Mouse (Mus musculus): ENCODE data around the gene Bbc3.
"Not testable (repeated sequence)": the region's sequence is repeated elsewhere in the genome, so short reads cannot be mapped to it uniquely, and the experiment has no call there.

Bbc3 gene

DNA sequence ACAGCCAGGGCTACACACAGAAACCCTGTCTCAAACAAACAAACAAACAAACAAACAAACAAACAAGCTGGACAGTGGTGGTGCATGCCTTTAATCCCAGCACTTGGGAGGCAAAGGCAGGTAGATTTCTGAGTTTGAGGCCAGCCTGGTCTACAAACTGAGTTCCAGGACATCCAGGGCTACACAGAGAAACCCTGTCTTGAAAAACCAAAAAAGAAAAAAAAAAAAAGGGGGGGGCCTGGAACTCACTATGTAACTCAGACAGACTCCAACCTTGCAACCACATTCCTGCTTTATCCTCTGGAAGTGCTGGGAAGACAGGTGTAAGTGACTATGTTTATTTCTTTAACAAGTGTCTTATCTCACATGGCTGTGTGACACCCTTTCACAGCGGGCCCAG, at the start of gene Bbc3:
Bbc3 (plus strand) TSS at position 301 of the 400 bp plus-strand sequence.
- DNase-seq = not testable (repeated sequence)

DNA sequence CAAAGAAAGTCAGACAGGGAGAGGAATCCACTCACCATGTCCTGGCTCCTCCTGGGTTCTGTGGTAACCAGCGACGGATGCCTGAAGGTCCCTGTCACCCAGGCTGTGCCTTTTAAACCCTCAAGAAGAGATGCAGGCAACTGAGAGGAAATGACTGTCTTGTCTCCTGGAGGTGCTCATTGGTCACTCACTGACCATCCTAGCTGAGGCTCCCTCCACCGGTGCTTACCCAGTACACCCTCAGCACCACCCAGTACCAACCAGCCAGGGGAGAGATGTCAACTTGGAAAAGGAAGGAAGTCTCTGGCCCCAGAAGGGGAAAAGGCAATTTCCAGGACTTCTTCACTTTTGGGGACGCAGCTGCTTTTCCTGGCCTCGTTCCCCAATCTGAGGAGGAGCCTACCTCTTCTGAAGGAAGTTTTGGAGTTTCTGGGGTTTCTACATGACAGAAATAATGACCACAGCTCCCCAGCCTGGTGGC, 49.0 kb upstream of the Bbc3 start, which contains the start of gene C5ar1:
C5ar1 (minus strand) TSS at position 431 of the 481 bp plus-strand sequence.
- DNase-seq = no peak

DNA sequence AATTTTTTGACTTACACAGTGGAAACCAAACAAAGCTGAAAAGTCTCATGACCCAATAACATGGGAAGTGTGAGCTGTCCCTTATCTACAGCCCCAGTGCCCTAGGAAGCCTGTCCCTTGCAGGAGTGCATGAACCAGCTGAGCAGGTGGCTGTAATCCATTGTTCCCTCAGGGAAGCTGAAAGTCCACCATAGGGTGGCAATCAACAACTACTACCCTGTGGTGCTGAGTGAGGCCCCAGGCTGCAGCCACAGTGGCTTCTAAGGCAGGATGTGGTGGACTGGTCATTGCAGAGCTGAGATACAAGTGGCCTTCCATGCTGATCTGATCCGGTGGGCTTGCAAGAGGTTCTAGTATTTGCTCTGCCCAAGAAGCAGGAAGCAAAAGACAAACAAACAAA, 47.1 kb upstream of the Bbc3 start:
- no peak for DNase-seq

- peak; percentile 93 for DNase-seq
Measured at GRCm38 (mm10) chr7:16263015-16263787, 45.0 kb upstream of the Bbc3 start.

DNA sequence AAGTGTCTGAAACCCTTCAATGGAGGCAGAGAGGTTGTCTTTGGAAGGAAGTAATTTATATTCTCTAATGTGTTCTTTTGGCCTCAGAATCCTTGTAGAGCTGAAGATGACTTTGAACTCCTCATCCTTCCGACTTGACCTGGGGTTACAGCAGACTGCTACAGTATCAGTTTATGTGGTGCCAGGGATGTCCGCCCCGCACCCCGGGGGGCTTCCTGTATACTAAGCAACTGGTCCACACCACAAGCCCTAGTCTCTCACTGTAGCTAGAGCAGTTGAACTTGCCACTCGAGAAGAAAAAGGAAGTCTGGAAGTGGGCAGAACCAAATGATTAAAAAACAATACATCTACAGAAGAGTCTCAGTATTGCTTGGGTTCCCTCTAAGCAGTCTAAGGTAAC, 44.4 kb upstream of the Bbc3 start:
- DNase-seq = no peak

DNA sequence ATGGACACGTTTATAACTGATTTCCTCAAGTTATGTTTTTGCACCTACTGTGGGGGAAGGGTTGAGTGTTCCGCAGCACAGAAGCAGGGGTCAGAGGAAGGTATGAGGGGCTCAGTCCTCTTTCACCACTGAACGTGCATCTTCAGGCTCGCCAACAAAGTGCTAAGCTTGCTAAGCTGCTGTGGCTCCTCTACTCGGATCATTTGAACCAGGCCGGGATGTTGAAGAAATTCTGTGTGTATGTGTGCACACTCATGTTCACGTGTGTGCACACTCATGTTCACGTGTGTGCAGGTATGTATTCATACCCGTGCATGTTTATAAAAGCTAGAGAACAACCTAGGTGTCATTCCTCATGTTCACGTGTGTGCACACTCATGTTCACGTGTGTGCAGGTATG, 42.3 kb upstream of the Bbc3 start:
- DNase-seq = no peak

GRCm38 (mm10) chr7:16266593-16266992, 41.6 kb upstream of the Bbc3 start:
- DNase-seq = not testable (repeated sequence)

DNA sequence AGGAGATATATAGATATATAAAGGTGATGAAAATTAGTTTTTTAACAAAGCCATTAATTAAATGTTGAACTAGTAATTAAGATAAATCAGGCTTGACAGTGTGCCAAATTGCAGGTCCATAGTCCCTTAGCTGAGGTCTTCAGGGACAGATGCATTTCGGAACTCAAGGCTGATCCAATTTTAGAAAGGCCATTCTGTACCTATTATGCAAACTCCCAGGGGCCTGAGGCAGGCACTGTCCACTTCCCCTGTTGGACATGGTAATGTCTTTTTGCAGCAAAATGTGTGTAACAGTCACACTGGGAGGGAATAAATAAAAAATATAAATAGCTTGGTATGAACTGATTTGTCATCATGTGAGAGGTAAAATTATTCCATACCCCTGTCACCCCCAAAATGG, 37.1 kb upstream of the Bbc3 start:
- DNase-seq = no peak

- peak; percentile 75 for DNase-seq
Measured at GRCm38 (mm10) chr7:16272681-16273080, 35.5 kb upstream of the Bbc3 start.

DNA sequence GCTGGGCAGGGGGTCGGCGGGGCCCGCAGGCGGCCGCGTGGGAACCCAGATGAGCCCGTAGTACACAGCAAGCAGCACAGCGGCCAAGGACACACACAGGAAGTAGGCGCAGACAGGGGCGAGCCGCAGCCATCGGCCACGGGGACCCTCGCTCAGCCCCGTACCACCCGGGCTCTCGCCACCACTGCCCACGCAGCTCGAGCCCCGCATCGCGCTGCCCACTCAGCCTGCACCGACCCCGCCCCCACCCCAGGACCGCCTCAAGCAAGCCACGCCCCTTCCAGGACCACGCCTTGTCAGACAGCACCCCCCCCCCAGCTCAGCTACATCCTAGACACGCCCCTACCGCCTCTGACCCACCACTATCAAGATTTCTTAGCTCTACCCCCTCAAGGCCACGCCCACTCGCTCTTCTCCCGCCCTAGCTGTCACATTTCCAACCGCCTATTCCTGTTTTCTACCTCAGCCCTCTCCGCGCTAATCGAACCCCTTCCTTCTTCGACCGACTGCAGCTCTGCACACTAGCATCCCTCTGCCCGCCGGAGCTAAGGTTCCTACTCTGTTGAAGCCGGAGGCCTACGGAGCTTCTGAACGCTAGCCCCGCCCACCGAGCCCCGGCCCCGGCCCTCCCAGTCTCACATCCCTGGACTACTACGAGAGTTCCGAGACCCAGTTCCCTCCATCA, 35.0 kb upstream of the Bbc3 start, which contains the start of gene Inafm1:
Inafm1 (minus strand) TSS at position 537 of the 685 bp plus-strand sequence.
- peak; percentile 83 for DNase-seq

DNA sequence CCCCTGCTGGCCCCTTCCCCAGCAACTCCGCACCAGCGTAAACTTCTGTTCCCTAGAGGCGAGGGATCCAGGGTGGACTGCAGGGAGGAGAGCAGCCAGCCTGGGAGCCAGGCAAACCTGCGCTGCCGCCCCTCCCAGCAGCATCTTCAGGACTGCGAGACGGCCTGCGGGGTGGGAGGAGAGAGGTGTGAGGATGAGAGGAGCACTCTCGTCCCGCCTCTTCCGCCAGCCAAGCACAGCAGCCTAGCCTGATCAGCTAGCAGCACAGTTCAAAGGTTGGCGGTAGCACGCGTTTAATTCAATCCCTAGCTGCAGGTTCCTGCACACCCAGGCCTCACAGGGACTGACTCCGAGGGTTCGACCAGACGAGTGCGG, 34.4 kb upstream of the Bbc3 start:
- DNase-seq = peak; percentile 50

- no peak for DNase-seq
Measured at GRCm38 (mm10) chr7:16274922-16275890, 33.0 kb upstream of the Bbc3 start.

DNA sequence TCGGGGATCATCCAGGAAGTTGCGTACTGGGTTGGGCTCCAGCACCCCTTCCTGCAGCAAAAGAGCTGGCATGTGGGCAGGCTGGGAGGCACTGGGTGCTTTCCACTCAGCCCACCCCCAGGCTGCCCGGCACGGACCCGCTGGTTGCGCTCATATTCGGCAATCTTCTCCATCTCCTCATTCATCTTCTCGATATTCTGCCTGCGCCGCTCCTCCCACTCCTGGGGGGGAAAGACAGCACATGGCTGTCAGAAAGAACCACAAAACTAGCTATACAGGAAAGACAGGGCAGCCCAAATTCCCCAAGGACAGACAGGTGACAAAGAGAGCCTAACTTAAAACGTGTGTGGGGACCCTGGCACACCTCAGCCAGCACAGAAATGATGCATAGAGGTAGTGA, 27.5 kb upstream of the Bbc3 start:
- DNase-seq = no peak

DNA sequence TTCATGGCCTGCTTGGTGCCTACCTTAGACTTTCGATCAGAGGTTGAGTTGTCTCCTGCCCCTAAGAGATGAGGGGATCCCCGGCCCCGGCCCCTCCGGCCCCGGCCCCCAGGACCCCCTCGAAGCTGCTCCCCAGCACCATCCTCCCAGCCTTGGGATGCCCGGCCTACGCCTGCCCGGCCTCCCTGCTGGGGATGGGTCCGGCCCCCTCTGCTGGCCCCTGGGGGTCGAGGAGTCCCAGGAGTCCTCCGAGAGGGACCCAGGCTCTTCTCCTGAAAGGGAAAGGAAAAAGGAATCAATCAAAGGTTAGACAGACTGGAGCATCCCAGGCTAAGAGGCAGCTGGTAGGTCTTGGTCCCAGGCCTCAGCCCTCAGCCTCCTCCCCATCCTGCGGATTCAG, 25.9 kb upstream of the Bbc3 start:
- no peak for DNase-seq

DNA sequence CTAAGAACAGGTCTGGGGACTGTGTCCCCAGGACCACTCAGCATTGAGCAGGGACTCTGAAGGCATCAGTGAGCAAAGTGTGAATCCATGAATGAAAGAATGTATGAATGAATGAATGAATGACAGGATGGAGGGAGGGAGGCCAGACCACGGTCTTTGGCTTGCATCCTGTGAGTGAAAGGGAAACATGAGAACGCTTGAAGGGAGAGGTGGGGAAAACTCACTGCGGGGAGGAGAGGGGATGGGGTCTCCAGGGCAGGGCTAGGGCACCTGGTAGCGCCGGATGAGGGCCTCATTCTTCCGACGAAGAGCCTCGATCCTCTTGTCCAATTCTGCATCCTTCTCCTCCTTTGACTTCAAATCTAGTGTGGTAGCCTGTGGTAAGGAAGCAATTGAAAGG, 24.2 kb upstream of the Bbc3 start:
- no peak for DNase-seq

- no peak for DNase-seq
Measured at GRCm38 (mm10) chr7:16284904-16285303, 23.3 kb upstream of the Bbc3 start.

DNA sequence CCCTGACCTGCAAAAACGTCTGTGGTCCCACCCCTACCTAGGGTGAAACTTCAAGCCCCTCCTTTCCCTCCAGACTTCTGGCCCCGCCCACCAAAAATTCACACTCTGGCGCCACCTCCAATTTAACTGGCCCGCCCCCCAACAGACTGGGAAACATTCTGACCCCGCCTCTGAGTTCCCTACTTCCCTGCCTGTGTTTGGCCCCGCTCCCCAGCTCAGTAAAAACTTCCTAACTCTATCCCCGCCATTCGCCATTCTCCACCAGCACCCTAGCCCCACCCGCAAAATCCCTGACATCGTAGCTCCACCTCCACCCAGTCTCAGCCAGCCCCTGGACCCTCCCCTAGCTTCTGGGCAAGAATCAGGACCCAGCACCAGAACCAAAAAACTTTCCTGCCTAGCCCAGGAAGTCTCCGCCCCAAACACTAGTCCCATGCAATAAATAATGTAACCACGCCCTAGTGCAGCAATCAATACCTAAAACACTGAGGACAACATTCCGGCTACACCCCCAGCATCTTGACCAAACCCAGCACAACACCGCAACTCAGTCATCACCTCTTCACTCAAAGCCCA, 22.7 kb upstream of the Bbc3 start:
- DNase-seq = peak; percentile 38

- DNase-seq = peak; percentile 100
Measured at GRCm38 (mm10) chr7:16286026-16286961, 21.9 kb upstream of the Bbc3 start, which contains the start of gene Ccdc9. Gene Ccdc9, minus strand, starts transcription at chr7:16286795.

GRCm38 (mm10) chr7:16287016-16287415, 21.2 kb upstream of the Bbc3 start:
- DNase-seq = no peak

DNA sequence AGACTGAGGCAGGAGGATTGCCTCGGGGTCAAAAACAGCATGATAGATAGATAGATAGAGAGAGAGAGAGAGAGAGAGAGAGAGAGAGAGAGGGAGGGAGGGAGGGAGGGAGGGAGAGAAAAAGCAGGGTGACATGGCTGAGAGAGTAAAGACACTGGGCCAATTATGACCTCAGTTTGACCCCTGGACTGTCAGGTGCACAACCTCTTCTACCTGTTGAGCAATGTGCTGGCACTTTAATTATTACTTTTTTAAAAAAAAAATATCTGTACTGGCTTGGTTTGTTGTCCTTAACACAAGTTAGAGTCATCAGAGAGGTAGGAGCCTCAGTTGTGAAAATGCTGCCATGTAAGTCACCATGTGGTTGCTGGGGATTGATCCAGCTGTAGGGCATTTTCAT, 20.4 kb upstream of the Bbc3 start:
- no peak for DNase-seq

DNA sequence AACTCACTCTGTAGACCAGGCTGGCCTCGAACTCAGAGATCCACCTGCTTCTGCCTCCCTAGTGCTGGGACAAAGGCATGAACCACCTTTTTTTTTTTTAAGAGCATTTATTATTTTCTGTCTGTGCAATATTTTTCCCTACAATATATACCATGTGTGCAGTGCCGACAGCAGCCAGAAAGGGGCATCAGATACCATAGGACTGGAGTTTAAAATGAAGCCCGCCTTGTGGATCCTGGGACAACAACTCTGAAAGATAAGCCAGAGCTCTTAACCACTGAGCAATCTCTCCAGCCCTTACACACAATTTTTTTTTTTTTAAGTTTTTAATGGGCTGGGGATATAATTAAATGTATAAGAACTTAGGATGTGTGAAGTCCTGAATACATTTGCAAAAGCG, 13.8 kb upstream of the Bbc3 start:
- DNase-seq = no peak
